Mouse (Mus musculus): ENCODE measurements around the gene Abcb9. TPM values are rescaled to one million over a fixed set of nuclear protein-coding genes. Genes with fewer than 3 reads are reported as not detected.
A peak's percentile ranks its signal among the peaks of the same experiment; 100 is the strongest.
"Not testable (repeated sequence)": the region's sequence is repeated elsewhere in the genome, so short reads cannot be mapped to it uniquely, and the experiment has no call there.

Gene Abcb9
- total RNA-seq, 2 experiments from 2014 or later: 1.3 to 1.4 TPM

GRCm38 (mm10) chr5:124062037-124062824, 33.4 kb downstream of the Abcb9 start:
- no peak for ATAC-seq (ENCODE audit: poor library complexity, severe bottlenecking)

GRCm38 (mm10) chr5:124059677-124060076, 35.9 kb downstream of the Abcb9 start:
- peak; percentile 100 for ATAC-seq (ENCODE audit: poor library complexity, severe bottlenecking)

- no peak for ATAC-seq (ENCODE audit: poor library complexity, severe bottlenecking)
Observed at GRCm38 (mm10) chr5:124058749-124059148, 36.8 kb downstream of the Abcb9 start.

- ATAC-seq (ENCODE audit: poor library complexity, severe bottlenecking): no peak
Observed at GRCm38 (mm10) chr5:124056956-124057355, 38.6 kb downstream of the Abcb9 start.

- no peak for ATAC-seq (ENCODE audit: poor library complexity, severe bottlenecking)
Observed at GRCm38 (mm10) chr5:124056219-124056618, 39.4 kb downstream of the Abcb9 start.

GRCm38 (mm10) chr5:124052641-124053040, 43.0 kb downstream of the Abcb9 start:
- ATAC-seq (ENCODE audit: poor library complexity, severe bottlenecking): not testable (repeated sequence)

GRCm38 (mm10) chr5:124051899-124052491, 43.6 kb downstream of the Abcb9 start:
- peak; percentile 88 for ATAC-seq (ENCODE audit: poor library complexity, severe bottlenecking)

GRCm38 (mm10) chr5:124050095-124051050, 45.2 kb downstream of the Abcb9 start:
- ATAC-seq (ENCODE audit: poor library complexity, severe bottlenecking): peak; percentile 51

GRCm38 (mm10) chr5:124049249-124050045, 46.2 kb downstream of the Abcb9 start:
- no peak for ATAC-seq (ENCODE audit: poor library complexity, severe bottlenecking)

- ATAC-seq (ENCODE audit: poor library complexity, severe bottlenecking): peak; percentile 82
Observed at GRCm38 (mm10) chr5:124046741-124047401, 48.7 kb downstream of the Abcb9 start.

GRCm38 (mm10) chr5:124045453-124046010, 50.1 kb downstream of the Abcb9 start:
- no peak for ATAC-seq (ENCODE audit: poor library complexity, severe bottlenecking)

- ATAC-seq (ENCODE audit: poor library complexity, severe bottlenecking): no peak
Observed at GRCm38 (mm10) chr5:124043999-124044398, 51.6 kb downstream of the Abcb9 start.

GRCm38 (mm10) chr5:124043212-124043978, 52.2 kb downstream of the Abcb9 start:
- ATAC-seq (ENCODE audit: poor library complexity, severe bottlenecking): no peak

GRCm38 (mm10) chr5:124041097-124041496, 54.5 kb downstream of the Abcb9 start:
- no peak for ATAC-seq (ENCODE audit: poor library complexity, severe bottlenecking)

- no peak for ATAC-seq (ENCODE audit: poor library complexity, severe bottlenecking)
Observed at GRCm38 (mm10) chr5:124039602-124040001, 56.0 kb downstream of the Abcb9 start.

GRCm38 (mm10) chr5:124036836-124037235, 58.8 kb downstream of the Abcb9 start:
- ATAC-seq (ENCODE audit: poor library complexity, severe bottlenecking): no peak

- no peak for ATAC-seq (ENCODE audit: poor library complexity, severe bottlenecking)
Observed at GRCm38 (mm10) chr5:124036341-124036740, 59.3 kb downstream of the Abcb9 start.

GRCm38 (mm10) chr5:124035806-124036205, 59.8 kb downstream of the Abcb9 start:
- 0 out of 2 replicates have a peak, but pooled peaks have one; percentile 3 for ATAC-seq (ENCODE audit: poor library complexity, severe bottlenecking)

GRCm38 (mm10) chr5:124035406-124035805, 60.2 kb downstream of the Abcb9 start:
- ATAC-seq (ENCODE audit: poor library complexity, severe bottlenecking): no peak
